Mouse (Mus musculus) retina, postnatal 1 day (tissue): Measurements from ENCODE around the gene Ndufb7.
A peak's percentile ranks its signal among the peaks of the same experiment; 100 is the strongest.
"Not testable (repeated sequence)": the region's sequence is repeated elsewhere in the genome, so short reads cannot be mapped to it uniquely, and the experiment has no call there.

Source experiments
- DNase-seq: peaks from one replicate; pipeline ENCODE4 v3.0.0-alpha.2; 2012

Ndufb7 gene

GRCm38 (mm10) chr8:83566469-83567395, at the start of gene Ndufb7:
Ndufb7 (plus strand) TSS chr8:83566671.
- DNase-seq: peak; percentile 96

- no peak for DNase-seq
These were observed 46.0 kb upstream of the Ndufb7 start for GRCm38 (mm10) chr8:83520432-83520831.

GRCm38 (mm10) chr8:83520907-83521306, 45.6 kb upstream of the Ndufb7 start:
- not testable (repeated sequence) for DNase-seq

- DNase-seq: no peak
These were observed 45.2 kb upstream of the Ndufb7 start for GRCm38 (mm10) chr8:83521310-83521709.

DNA sequence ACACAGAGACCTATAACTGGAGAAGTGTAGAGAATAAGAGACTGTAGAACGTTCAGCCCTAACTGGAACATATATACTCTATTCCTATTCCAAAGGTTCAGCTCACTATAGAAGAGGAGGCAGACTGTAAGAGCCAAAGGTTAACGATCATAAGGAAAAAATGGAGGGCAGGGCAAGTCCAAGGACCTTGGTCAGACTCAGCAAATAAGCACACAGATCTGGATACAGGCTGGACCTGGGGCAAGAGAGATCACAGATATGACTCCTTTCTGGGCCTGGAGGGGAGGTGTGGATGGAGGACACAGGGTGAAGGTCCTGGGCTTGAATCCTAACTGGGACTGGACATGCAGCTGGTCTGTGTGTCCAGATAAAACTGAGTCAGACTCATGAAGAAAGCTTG, 31.7 kb upstream of the Ndufb7 start:
- no peak for DNase-seq

- DNase-seq: no peak
These were observed 30.7 kb upstream of the Ndufb7 start, which contains the start of gene Olfr370 for GRCm38 (mm10) chr8:83535736-83536135. Olfr370 (plus strand) TSS chr8:83535780.

- no peak for DNase-seq
These were observed 3.8 kb upstream of the Ndufb7 start for GRCm38 (mm10) chr8:83562669-83563068.

- DNase-seq: no peak
These were observed 3.2 kb upstream of the Ndufb7 start for GRCm38 (mm10) chr8:83563246-83563645.

GRCm38 (mm10) chr8:83565731-83566375, 618 bp upstream of the Ndufb7 start:
- DNase-seq: peak; percentile 62

GRCm38 (mm10) chr8:83567668-83568067, 1.2 kb downstream of the Ndufb7 start:
- no peak for DNase-seq

GRCm38 (mm10) chr8:83568128-83568527, 1.7 kb downstream of the Ndufb7 start:
- no peak for DNase-seq

DNA sequence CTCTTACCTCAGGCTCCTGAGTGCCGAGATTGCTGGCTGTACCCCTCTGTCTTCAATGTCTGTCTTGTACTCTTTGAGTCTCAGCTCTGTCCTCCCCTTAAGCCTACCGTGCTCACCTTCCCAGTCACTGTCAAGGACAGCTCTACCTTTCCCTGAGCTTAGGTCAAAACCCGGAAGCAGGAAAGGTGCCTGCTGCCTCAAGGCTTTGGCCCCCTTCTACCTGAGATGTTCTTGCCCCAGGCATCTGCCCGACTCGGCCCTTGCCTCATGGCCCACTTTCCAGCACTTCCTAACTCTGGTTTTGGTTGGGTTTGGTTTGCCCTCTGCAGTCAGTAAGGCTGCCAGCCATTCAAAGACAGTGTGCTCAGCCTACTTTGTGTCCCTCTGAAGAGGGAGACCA, 2.3 kb downstream of the Ndufb7 start:
- DNase-seq: no peak

DNA sequence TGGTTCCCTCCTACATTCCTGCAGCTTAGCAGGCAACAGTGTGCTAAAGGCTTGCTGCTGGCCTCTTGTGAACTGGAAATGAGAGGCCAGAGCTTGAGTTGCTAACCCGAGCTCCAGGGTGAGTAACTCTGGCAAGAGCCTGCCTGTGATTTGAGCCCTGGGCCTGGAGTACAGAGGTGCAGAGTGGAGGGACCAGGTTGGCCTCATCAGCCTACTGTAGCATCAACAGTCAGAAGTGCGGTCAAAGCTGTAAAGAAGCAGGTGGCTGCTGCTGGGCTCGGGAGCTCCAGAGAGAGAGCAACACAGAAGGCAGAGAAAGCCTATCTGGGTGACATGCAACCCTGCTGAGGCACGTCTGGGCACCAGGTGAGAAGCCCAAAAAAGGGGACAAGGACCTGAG, 2.7 kb downstream of the Ndufb7 start:
- DNase-seq: no peak

GRCm38 (mm10) chr8:83570272-83571000, 4.0 kb downstream of the Ndufb7 start:
- DNase-seq: no peak

DNA sequence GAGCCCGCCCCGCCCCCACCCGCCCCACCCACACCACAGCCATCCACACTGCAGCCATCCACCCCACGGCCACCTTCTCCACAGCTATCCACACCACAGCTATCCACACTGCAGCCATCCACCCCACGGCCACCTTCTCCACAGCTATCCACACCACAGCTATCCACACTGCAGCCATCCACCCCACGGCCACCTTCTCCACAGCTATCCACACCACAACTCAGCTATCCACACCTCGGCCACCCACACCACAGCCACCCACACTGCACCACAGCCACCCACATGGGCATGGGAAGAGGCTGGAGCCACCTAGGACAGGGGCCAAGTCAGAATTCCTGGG, 4.5 kb downstream of the Ndufb7 start:
- not testable (repeated sequence) for DNase-seq

DNA sequence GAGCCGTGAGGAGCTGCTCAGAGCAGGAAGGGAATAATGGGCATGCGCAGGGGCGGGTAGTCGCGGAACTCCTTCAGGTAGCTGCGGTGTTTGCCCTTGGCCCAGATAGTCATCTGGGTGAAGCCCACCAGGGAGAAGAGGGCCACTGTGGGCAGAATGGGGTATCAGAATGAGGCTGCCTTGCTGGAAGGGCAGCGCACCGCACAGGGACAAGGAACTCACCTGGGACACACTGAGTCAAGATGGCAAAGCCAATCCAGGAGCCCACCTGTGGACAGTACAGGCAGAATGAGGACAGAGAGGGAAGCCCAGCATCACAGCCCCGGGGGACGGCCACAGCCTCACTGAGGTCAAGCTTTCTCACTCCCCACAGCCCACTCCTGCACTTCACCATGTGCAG, 5.3 kb downstream of the Ndufb7 start:
- DNase-seq: no peak

- DNase-seq: no peak
These were observed 5.9 kb downstream of the Ndufb7 start for GRCm38 (mm10) chr8:83572246-83572812.

DNA sequence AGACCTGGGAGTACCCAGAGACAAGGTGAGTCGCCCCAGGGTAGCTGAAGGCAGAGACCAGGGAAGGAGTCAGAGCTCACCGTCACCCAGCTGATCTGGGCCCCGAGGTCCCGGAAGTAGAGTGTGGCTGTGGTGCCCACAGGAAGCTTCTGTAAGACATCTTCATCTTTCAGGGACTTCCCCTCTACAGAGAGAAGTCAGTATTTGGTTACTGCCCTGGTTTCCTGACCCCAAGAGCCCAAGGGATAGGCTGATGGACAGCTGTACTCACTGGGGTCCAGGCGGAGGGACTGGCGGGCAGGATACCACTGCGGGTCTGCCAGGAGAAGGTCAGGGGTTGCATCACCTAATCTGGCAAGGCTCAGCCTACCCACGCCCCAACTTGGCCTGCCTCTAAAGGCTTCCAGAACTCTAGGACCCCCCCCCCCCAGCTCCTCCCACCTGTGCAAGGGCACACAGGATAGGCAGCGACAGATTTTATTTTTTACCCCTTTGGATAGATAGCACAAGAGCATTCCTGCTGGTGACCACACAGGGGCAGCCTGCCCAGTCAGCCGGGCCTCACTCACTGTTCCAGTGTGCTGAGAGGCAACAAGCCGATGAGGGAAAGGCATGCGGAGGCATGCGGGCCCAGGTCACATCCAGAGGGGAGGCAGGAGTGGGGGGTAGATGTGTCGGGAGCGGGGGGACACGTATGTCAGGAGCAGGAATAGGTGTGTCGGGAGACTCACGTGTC, 6.8 kb downstream of the Ndufb7 start:
- DNase-seq: no peak

GRCm38 (mm10) chr8:83574631-83575315, 8.3 kb downstream of the Ndufb7 start:
- DNase-seq: no peak

DNA sequence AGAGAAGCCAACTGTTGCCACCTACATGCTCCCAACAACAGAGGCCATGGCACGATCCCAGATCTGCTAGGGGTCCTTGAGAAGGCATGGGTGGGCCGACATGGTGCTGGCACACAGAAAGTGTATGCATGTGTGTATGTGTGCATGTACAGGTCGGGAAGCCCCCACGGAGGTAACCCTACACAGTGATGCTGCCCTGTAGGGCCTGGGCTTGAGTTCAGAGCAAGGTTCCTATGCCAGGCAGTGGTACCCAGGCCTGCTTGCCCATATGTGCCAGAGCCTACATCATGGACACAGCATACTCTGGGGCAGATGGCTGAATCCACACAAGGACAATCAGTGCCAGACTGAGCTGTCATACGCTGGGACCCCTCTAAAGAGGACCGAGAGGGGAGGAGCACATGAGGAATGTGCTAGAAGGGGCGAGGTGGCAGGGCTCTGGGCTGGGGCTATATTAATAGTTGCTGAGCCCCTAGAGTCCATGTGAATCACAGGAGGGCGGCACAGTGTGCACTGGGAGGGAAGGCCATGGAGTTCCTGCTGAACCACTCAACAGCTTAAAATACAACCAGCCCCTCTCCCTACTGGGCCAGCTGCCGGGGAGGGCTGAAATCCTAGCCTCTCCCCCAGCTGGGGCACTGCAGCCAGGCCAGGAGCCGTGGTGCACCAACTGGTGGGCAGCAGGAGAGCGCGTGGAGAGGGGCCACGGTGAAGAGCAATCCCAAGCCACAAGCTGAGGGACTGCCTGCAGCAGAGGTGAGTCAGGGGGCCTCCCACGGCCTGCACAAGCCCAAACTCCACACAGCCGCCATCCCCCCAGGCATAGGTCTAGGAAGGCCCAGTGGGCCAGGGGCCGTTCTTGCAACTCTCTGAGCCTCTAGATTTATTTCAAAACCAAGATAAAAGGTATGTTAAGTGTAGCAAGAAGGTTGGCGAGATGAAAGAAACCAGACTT, 9.4 kb downstream of the Ndufb7 start:
- no peak for DNase-seq

GRCm38 (mm10) chr8:83576516-83576895, 10.0 kb downstream of the Ndufb7 start:
- DNase-seq: no peak
